Mouse (Mus musculus) inflammation-experienced regulatory T-cells, adult 16 weeks (primary cell): ENCODE data around the gene Ccdc3. TPM values are rescaled to one million over a fixed set of nuclear protein-coding genes. Genes with fewer than 3 reads are reported as not detected.

ENCODE experiments used
- polyA plus RNA-seq: library from polyadenylated mRNA; unstranded; fragments of 100-300 nt; shearing (Covaris generic); gene quantifications from one replicate; pipeline ENCODE4 v1.2.1, GENCODE M21; 2017

Gene Ccdc3
- polyA plus RNA-seq = not detected

DNA sequence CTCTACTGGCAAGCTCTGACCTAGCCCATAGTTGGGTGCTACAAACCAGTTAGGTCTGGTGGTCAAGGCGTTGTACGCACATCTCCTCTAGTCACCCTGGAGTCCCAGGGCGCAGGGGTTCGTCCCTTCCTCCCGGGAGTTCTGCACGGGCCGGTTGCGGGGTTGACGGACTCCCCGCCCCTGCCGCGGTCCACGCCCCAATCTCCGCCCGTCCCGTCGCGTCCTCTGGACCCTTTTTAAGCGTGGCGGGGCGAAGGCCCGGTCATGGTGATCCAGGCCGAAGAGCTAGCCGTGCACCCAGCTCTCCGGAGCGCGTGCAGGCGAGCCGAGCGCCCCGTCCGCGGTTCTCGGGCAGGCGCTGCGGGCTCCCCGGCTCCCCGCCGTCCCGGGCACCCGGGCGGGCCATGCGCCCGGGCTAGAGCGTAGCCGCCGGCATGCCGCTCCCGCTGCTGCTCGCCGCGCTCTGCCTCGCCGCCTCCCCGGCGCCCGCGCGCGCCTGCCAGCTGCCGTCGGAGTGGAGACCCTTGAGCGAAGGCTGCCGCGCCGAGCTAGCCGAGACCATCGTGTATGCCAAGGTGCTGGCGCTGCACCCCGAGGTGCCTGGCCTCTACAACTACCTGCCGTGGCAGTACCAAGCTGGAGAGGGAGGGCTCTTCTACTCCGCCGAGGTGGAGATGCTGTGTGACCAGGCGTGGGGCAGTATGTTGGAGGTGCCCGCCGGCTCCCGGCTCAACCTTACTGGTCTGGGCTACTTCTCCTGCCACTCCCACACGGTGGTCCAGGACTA lies at the start of gene Ccdc3:
Ccdc3 (plus strand) TSS at position 277 of the 787 bp plus-strand sequence.

Other genes with a start within 250 kb of the Ccdc3 start
- 101 TPM for gene Phyh, start 218.8 kb upstream of the Ccdc3 start, polyA plus RNA-seq
- gene Ucma, start 161.7 kb upstream of the Ccdc3 start, polyA plus RNA-seq = not detected
- 3.3 TPM for gene Mcm10, start 125.0 kb upstream of the Ccdc3 start, polyA plus RNA-seq
- gene Optn, start 73.7 kb upstream of the Ccdc3 start, polyA plus RNA-seq = 2.3 TPM